ENCODE assay signal across 19 mouse cellular contexts in the genomic region with DNA sequence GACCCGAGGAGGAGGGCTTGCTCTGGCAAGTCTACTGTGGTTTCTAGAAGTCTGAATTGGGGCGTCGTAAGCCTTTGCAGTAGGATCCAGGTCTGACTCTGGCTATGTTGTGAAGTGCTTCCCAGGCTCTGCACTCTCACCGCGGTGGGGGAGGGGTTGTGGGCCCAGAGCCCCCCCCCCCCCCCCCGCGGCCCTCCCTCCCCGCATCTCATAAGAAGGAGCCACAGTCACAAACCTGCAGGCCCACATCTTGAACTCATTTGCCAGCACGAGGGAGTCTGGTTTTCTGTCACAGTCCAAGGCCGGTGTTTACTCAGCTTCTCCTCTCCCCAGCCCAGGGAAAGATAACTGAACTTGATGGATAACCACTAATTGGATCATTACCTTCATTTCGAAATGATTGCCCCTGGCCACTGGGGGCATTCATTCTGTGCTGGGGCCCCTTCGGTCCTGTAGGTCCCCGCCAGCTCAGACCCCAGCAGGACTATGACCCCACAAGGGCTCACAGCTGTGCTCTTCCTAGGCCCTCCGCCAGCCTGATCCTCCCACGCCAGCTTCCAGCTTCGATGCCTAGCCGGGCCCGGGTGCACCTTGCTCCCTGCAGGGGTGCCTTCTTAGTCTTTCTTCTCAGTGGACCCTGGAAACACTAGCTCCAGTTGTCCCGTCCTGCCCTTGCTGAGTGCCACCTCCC. TPM values are rescaled to one million over a fixed set of nuclear protein-coding genes. Genes with fewer than 3 reads are reported as not detected.
DNase-seq lines count a peak whose midpoint lies in the region; ATAC-seq lines count a peak whose summit lies in the region.
"Had no signal": no experiment of that assay in that cellular context is flagged by ENCODE, and none has a peak within 500 bp of the region (broad histone marks: within the 10 kb centered on the region; RNA-seq: fewer than 3 reads in every experiment).

No protein-coding gene starts in this region.

- WGBS in kidney, embryonic 16.5 days = 28% methylated on average over 16 of the region's 19 CpGs
- WGBS in embryonic facial prominence, embryonic 10.5 days = 26% methylated on average over 19 of the region's 19 CpGs
- 13% methylated on average over 16 of the region's 19 CpGs for WGBS in limb, embryonic 13.5 days

- H3K36me3 ChIP-seq in kidney, embryonic 16.5 days (ENCODE audit: insufficient read depth, low read length) = no peaks in the 10 kb centered on the region
- H3K36me3 ChIP-seq in embryonic facial prominence, embryonic 10.5 days (replicated peaks) = no peaks in the 10 kb centered on the region
- no peaks in the 10 kb centered on the region for H3K36me3 ChIP-seq in limb, embryonic 13.5 days
- H3K36me3 ChIP-seq: liver, embryonic 13.5 days had no signal

- no peak overlapping the region for H3K4me2 ChIP-seq in kidney, embryonic 16.5 days (replicated peaks; ENCODE audit: low read depth, low read length)
- H3K4me2 ChIP-seq in limb, embryonic 13.5 days (replicated peaks) = no peak overlapping the region
- H3K4me2 ChIP-seq: liver, embryonic 13.5 days had no signal

- intact Hi-C loops in left cerebral cortex, postnatal 4 days (cut with DNase I) = no loop called here

- no peak overlapping the region for H3K27ac ChIP-seq in kidney, embryonic 16.5 days (ENCODE audit: low read length)
- H3K27ac ChIP-seq in embryonic facial prominence, embryonic 10.5 days (replicated peaks) = peak overlapping the region; percentile 7
- H3K27ac ChIP-seq in limb, embryonic 13.5 days = no peak overlapping the region
- H3K27ac ChIP-seq: layer of hippocampus, adult 2 months; liver, embryonic 13.5 days had no signal

- peaks cover 6% of the 10 kb centered on the region; the same call in 1 of the 2 replicates for H3K4me1 ChIP-seq in kidney, embryonic 16.5 days (ENCODE audit: insufficient read depth, low read length)
- H3K4me1 ChIP-seq in embryonic facial prominence, embryonic 10.5 days = peaks cover 19% of the 10 kb centered on the region
- H3K4me1 ChIP-seq in limb, embryonic 13.5 days = peaks cover 14% of the 10 kb centered on the region
- H3K4me1 ChIP-seq: liver, embryonic 13.5 days had no signal

- H3K9me3 ChIP-seq in kidney, embryonic 16.5 days (ENCODE audit: low read length) = no peaks in the 10 kb centered on the region
- H3K9me3 ChIP-seq in embryonic facial prominence, embryonic 10.5 days = no peaks in the 10 kb centered on the region
- H3K9me3 ChIP-seq in limb, embryonic 13.5 days = no peaks in the 10 kb centered on the region
- H3K9me3 ChIP-seq: liver, embryonic 13.5 days had no signal

- H3K9ac ChIP-seq in kidney, embryonic 16.5 days (replicated peaks; ENCODE audit: low read length) = no peak overlapping the region
- no peak overlapping the region for H3K9ac ChIP-seq in limb, embryonic 13.5 days
- H3K9ac ChIP-seq: liver, embryonic 13.5 days had no signal

- no peaks in the 10 kb centered on the region for H3K27me3 ChIP-seq in kidney, embryonic 16.5 days (ENCODE audit: insufficient read depth, low read length)
- H3K27me3 ChIP-seq in embryonic facial prominence, embryonic 10.5 days (replicated peaks; ENCODE audit: low read depth, poor library complexity, severe bottlenecking) = peaks cover 64% of the 10 kb centered on the region
- H3K27me3 ChIP-seq in limb, embryonic 13.5 days = no peaks in the 10 kb centered on the region; the same call in 1 of the 2 replicates
- H3K27me3 ChIP-seq: liver, embryonic 13.5 days had no signal

- DNase-seq in kidney, postnatal 25 days = no peak
- DNase-seq in embryo, embryonic 11 days = peak; percentile 82
- DNase-seq in embryonic facial prominence, embryonic 10.5 days (ENCODE audit: low spot score) = peak; percentile 90
- DNase-seq in left cerebral cortex, postnatal 4 days = no peak
- DNase-seq in cerebellum, adult 11-12 months = no peak
- no peak for DNase-seq in adrenal gland, adult (ENCODE audit: inconsistent age in 2 of 2, low spot score in 1 of 2)
- DNase-seq: adrenal gland, postnatal 25 days; cerebellum, adult 9-10 months; heart, postnatal 10 days; liver, embryonic 13.5 days; right cerebral cortex, postnatal 25 days; thymus, postnatal 36 days had no signal

- ATAC-seq in kidney, embryonic 16.5 days (ENCODE audit: low FRiP score, low TSS enrichment) = peak; percentile 91
- peak; percentile 54; the same call in 1 of the 2 replicates for ATAC-seq in limb, embryonic 13.5 days (ENCODE audit: low FRiP score, low read depth)
- ATAC-seq: CD4-positive, CD25-positive, alpha-beta regulatory T cell, adult 4 months; forebrain, embryonic 16.5 days had no signal

- H3K4me3 ChIP-seq in kidney, embryonic 16.5 days (ENCODE audit: low read length) = no peak overlapping the region
- H3K4me3 ChIP-seq in embryonic facial prominence, embryonic 10.5 days = no peak overlapping the region
- no peak overlapping the region for H3K4me3 ChIP-seq in limb, embryonic 13.5 days
- H3K4me3 ChIP-seq: layer of hippocampus, adult 2 months; liver, embryonic 13.5 days; myocyte had no signal

RNA-seq across cellular contexts. Expression of gene Six2, which starts 49.2 kb away (rescaled TPM):
- 13.3 and 15.9 TPM in 2 replicates for polyA plus RNA-seq in kidney, embryonic 16.5 days (2015; fragmentation: Nextera tagmentation; extraction: Ambion mirVana)
- 10.1 and 15.6 TPM in 2 replicates for polyA plus RNA-seq in embryonic facial prominence, embryonic 10.5 days (2016; fragmentation: Nextera tagmentation; extraction: Ambion mirVana)
- 8.7 and 9.7 TPM in 2 replicates for polyA plus RNA-seq in limb, embryonic 13.5 days (2015; fragmentation: Nextera tagmentation; extraction: Ambion mirVana)
- 1 to 10 TPM; 1.4 to 1.8 TPM for total RNA-seq in left cerebral cortex, postnatal 4 days (2021)
- total RNA-seq: adrenal gland, postnatal 25 days; megakaryocyte-erythroid progenitor cell, adult 5-6 weeks had no signal
- polyA plus RNA-seq: CD4-positive, CD25-positive, alpha-beta regulatory T cell, adult 4 months; liver, embryonic 13.5 days; myocyte had no signal

Comparison
In these comparisons a context has a peak if more than half of its experiments do, and no peak if none do; other contexts are left out.
1. DNase-seq: peak in embryo, embryonic 11 days (single experiment) and embryonic facial prominence, embryonic 10.5 days (single experiment); none in kidney, postnatal 25 days (0 of 2), left cerebral cortex, postnatal 4 days (single experiment), cerebellum, adult 11-12 months (single experiment) and adrenal gland, adult (0 of 2).